Mouse (Mus musculus) lung, postnatal 36 days (tissue): ENCODE measurements around the gene Tsx.
"Not testable (repeated sequence)": the region's sequence is repeated elsewhere in the genome, so short reads cannot be mapped to it uniquely, and the experiment has no call there.

Experiments used
- DNase-seq: peaks from one replicate; pipeline ENCODE4 v3.0.0; 2022; ENCODE audit warnings: mixed read lengths

Tsx gene

GRCm38 (mm10) chrX:103414167-103414566 is at the start of gene Tsx:
Gene Tsx (plus strand): TSS chrX:103414467.
- DNase-seq = no peak

- DNase-seq = no peak
Observed at GRCm38 (mm10) chrX:103366201-103366600, 48.1 kb upstream of the Tsx start.

GRCm38 (mm10) chrX:103368650-103369049 is 45.6 kb upstream of the Tsx start:
- DNase-seq = no peak

- DNase-seq = peak; percentile 9
Observed at GRCm38 (mm10) chrX:103371221-103371620, 43.0 kb upstream of the Tsx start.

- DNase-seq = peak; percentile 30
Observed at GRCm38 (mm10) chrX:103371627-103372026, 42.6 kb upstream of the Tsx start.

GRCm38 (mm10) chrX:103374250-103374649 is 40.0 kb upstream of the Tsx start:
- DNase-seq = no peak

GRCm38 (mm10) chrX:103384528-103384927 is 29.7 kb upstream of the Tsx start:
- DNase-seq = no peak

- DNase-seq = no peak
Observed at GRCm38 (mm10) chrX:103388131-103388530, 26.1 kb upstream of the Tsx start.

- no peak for DNase-seq
Observed at GRCm38 (mm10) chrX:103393841-103394240, 20.4 kb upstream of the Tsx start.

GRCm38 (mm10) chrX:103405021-103405420 is 9.2 kb upstream of the Tsx start:
- peak; percentile 10 for DNase-seq

GRCm38 (mm10) chrX:103421710-103422109 is 7.4 kb downstream of the Tsx start, which contains the start of gene Gm26992:
Gene Gm26992 (plus strand): TSS chrX:103422010.
- DNase-seq = no peak

- DNase-seq = no peak
Observed at GRCm38 (mm10) chrX:103427677-103428076, 13.4 kb downstream of the Tsx start.

GRCm38 (mm10) chrX:103432293-103432692 is 18.0 kb downstream of the Tsx start:
- DNase-seq = no peak

GRCm38 (mm10) chrX:103438023-103438422 is 23.8 kb downstream of the Tsx start:
- DNase-seq = no peak

- DNase-seq = peak; percentile 66
Observed at GRCm38 (mm10) chrX:103440803-103441202, 26.5 kb downstream of the Tsx start.

GRCm38 (mm10) chrX:103443755-103444154 is 29.5 kb downstream of the Tsx start:
- DNase-seq = peak; percentile 79

GRCm38 (mm10) chrX:103447539-103448169 is 33.4 kb downstream of the Tsx start:
- peak; percentile 79 for DNase-seq

GRCm38 (mm10) chrX:103448429-103448828 is 34.2 kb downstream of the Tsx start:
- not testable (repeated sequence) for DNase-seq

- not testable (repeated sequence) for DNase-seq
Observed at GRCm38 (mm10) chrX:103448943-103449722, 34.9 kb downstream of the Tsx start.

GRCm38 (mm10) chrX:103452815-103453214 is 38.5 kb downstream of the Tsx start:
- DNase-seq = no peak

GRCm38 (mm10) chrX:103460056-103460455 is 45.8 kb downstream of the Tsx start:
- DNase-seq = peak; percentile 35

- no peak for DNase-seq
Observed at GRCm38 (mm10) chrX:103468998-103469397, 54.7 kb downstream of the Tsx start.

- no peak for DNase-seq
Observed at GRCm38 (mm10) chrX:103472346-103472745, 58.1 kb downstream of the Tsx start.
